Mouse (Mus musculus): ENCODE results near the gene Zbp1. TPM values are rescaled to one million over a fixed set of nuclear protein-coding genes. Genes with fewer than 3 reads are reported as not detected.

The Zbp1 gene
- polyA plus RNA-seq, 1 experiment from 2014 or later, result 1.0 TPM

- H3K4me2 ChIP-seq (ENCODE audit: low read depth, low read length), result no peak overlapping the region
- H3K4me3 ChIP-seq (ENCODE audit: low read depth, low read length), result no peak overlapping the region
- H3K9me3 ChIP-seq (replicated peaks; ENCODE audit: control insufficient read depth, low read length), result no peaks in the 10 kb centered on the region
- no peak overlapping the region for H3K9ac ChIP-seq (ENCODE audit: low read depth, low read length)
- H3K27me3 ChIP-seq (ENCODE audit: control insufficient read depth, insufficient read depth, low read depth, low read length), result 0 out of 2 replicates have a peak, but pooled peaks cover 2% of the 10 kb centered on the region
- no peaks in the 10 kb centered on the region for H3K36me3 ChIP-seq (ENCODE audit: control insufficient read depth, insufficient read depth)
- WGBS (ENCODE audit: insufficient replicate concordance), result 44% methylated on average over 11 of the region's 11 CpGs
- no peak overlapping the region for H3K27ac ChIP-seq (ENCODE audit: low read length)
- no peak for ATAC-seq (ENCODE audit: low read depth)
- no peaks in the 10 kb centered on the region; the same call in 1 of the 2 replicates for H3K4me1 ChIP-seq (ENCODE audit: control insufficient read depth, low read depth, low read length)
Measured at GRCm38 (mm10) chr2:173184475-173185080, 34.1 kb downstream of the Zbp1 start.

GRCm38 (mm10) chr2:173183836-173184460 lies 34.8 kb downstream of the Zbp1 start:
- Histone ChIP-seq H3K27me3 (ENCODE audit: control insufficient read depth, insufficient read depth, low read depth, low read length) (0 out of 2 replicates have a peak, but pooled peaks cover 2% of the 10 kb centered on the region), H3K36me3 (ENCODE audit: control insufficient read depth, insufficient read depth) (no peaks in the 10 kb centered on the region), H3K27ac (ENCODE audit: low read length) (no peak overlapping the region), H3K9me3 (replicated peaks; ENCODE audit: control insufficient read depth, low read length) (no peaks in the 10 kb centered on the region), H3K9ac (ENCODE audit: low read depth, low read length) (no peak overlapping the region), H3K4me2 (ENCODE audit: low read depth, low read length) (no peak overlapping the region), H3K4me3 (ENCODE audit: low read depth, low read length) (no peak overlapping the region), H3K4me1 (ENCODE audit: control insufficient read depth, low read depth, low read length) (no peaks in the 10 kb centered on the region; the same call in 1 of the 2 replicates)
- WGBS (ENCODE audit: insufficient replicate concordance), result 5% methylated on average over 8 of the region's 8 CpGs
- ATAC-seq (ENCODE audit: low read depth), result peak; percentile 25; the same call in 1 of the 2 replicates

- Histone ChIP-seq H3K4me1 (ENCODE audit: control insufficient read depth, low read depth, low read length) (no peaks in the 10 kb centered on the region; the same call in 1 of the 2 replicates), H3K9me3 (replicated peaks; ENCODE audit: control insufficient read depth, low read length) (no peaks in the 10 kb centered on the region), H3K36me3 (ENCODE audit: control insufficient read depth, insufficient read depth) (no peaks in the 10 kb centered on the region), H3K27me3 (ENCODE audit: control insufficient read depth, insufficient read depth, low read depth, low read length) (0 out of 2 replicates have a peak, but pooled peaks cover 2% of the 10 kb centered on the region), H3K27ac (ENCODE audit: low read length) (no peak overlapping the region), H3K9ac (ENCODE audit: low read depth, low read length) (no peak overlapping the region), H3K4me3 (ENCODE audit: low read depth, low read length) (no peak overlapping the region), H3K4me2 (ENCODE audit: low read depth, low read length) (no peak overlapping the region)
- 72% methylated on average over 10 of the region's 10 CpGs for WGBS (ENCODE audit: insufficient replicate concordance)
- no peak for ATAC-seq (ENCODE audit: low read depth)
Measured at GRCm38 (mm10) chr2:173183311-173183710, 35.4 kb downstream of the Zbp1 start.

GRCm38 (mm10) chr2:173182796-173183195 lies 35.9 kb downstream of the Zbp1 start:
- Histone ChIP-seq H3K36me3 (ENCODE audit: control insufficient read depth, insufficient read depth) (no peaks in the 10 kb centered on the region), H3K27ac (ENCODE audit: low read length) (no peak overlapping the region), H3K27me3 (ENCODE audit: control insufficient read depth, insufficient read depth, low read depth, low read length) (0 out of 2 replicates have a peak, but pooled peaks cover 2% of the 10 kb centered on the region), H3K9me3 (replicated peaks; ENCODE audit: control insufficient read depth, low read length) (no peaks in the 10 kb centered on the region), H3K9ac (ENCODE audit: low read depth, low read length) (no peak overlapping the region), H3K4me3 (ENCODE audit: low read depth, low read length) (no peak overlapping the region), H3K4me2 (ENCODE audit: low read depth, low read length) (no peak overlapping the region), H3K4me1 (ENCODE audit: control insufficient read depth, low read depth, low read length) (no peaks in the 10 kb centered on the region; the same call in 1 of the 2 replicates)
- no peak for ATAC-seq (ENCODE audit: low read depth)
- WGBS (ENCODE audit: insufficient replicate concordance), result 50% methylated on average over 7 of the region's 7 CpGs

- Histone ChIP-seq H3K27ac (ENCODE audit: low read length) (no peak overlapping the region), H3K9me3 (replicated peaks; ENCODE audit: control insufficient read depth, low read length) (no peaks in the 10 kb centered on the region), H3K4me2 (ENCODE audit: low read depth, low read length) (no peak overlapping the region), H3K4me1 (ENCODE audit: control insufficient read depth, low read depth, low read length) (no peaks in the 10 kb centered on the region), H3K4me3 (ENCODE audit: low read depth, low read length) (no peak overlapping the region), H3K9ac (ENCODE audit: low read depth, low read length) (no peak overlapping the region), H3K27me3 (ENCODE audit: control insufficient read depth, insufficient read depth, low read depth, low read length) (0 out of 2 replicates have a peak, but pooled peaks cover 2% of the 10 kb centered on the region), H3K36me3 (ENCODE audit: control insufficient read depth, insufficient read depth) (no peaks in the 10 kb centered on the region)
- 68% methylated on average over 7 of the region's 7 CpGs for WGBS (ENCODE audit: insufficient replicate concordance)
- no peak for ATAC-seq (ENCODE audit: low read depth)
Measured at GRCm38 (mm10) chr2:173181901-173182300, 36.8 kb downstream of the Zbp1 start.

- 41% methylated on average over 4 of the region's 5 CpGs for WGBS (ENCODE audit: insufficient replicate concordance)
- no peak overlapping the region for H3K4me2 ChIP-seq (ENCODE audit: low read depth, low read length)
- H3K36me3 ChIP-seq (ENCODE audit: control insufficient read depth, insufficient read depth), result no peaks in the 10 kb centered on the region
- H3K9ac ChIP-seq (ENCODE audit: low read depth, low read length), result no peak overlapping the region
- no peak for ATAC-seq (ENCODE audit: low read depth)
- 0 out of 2 replicates have a peak, but pooled peaks cover 2% of the 10 kb centered on the region for H3K27me3 ChIP-seq (ENCODE audit: control insufficient read depth, insufficient read depth, low read depth, low read length)
- no peak overlapping the region for H3K27ac ChIP-seq (ENCODE audit: low read length)
- no peak overlapping the region for H3K4me3 ChIP-seq (ENCODE audit: low read depth, low read length)
- no peaks in the 10 kb centered on the region for H3K4me1 ChIP-seq (ENCODE audit: control insufficient read depth, low read depth, low read length)
- H3K9me3 ChIP-seq (replicated peaks; ENCODE audit: control insufficient read depth, low read length), result no peaks in the 10 kb centered on the region
Measured at GRCm38 (mm10) chr2:173181486-173181885, 37.2 kb downstream of the Zbp1 start.

DNA sequence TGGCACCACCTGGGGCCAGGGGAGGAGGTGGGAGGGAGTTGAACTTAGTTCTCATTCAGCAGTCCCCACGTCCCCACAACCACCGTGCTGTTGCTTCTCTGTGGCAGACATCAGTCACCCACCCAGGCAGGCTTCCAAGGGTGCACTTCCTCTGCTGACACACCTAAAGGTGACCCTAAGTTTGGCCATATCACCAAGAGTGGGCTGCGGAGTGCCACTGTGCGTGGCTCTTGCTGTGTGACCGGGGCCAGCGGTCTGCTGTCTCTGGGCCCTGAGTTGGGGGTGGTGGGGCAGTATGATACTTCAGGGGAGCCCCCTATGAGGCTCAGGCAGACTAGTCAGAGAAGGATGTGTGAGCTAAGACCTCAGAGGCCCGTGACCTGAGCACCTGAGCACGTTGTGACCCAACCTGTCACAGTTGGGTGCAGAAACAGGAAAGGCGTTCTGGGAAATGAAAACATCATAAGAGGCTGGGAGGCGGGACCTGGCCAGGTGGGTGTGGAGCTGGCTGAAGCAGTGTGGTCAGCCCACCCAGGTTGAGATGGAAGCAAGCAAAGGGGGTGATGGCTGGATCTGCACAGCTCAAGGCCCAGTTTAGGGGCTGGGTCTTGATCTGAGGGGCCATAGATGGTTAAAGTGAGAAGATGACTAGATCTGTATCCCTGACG lies 37.9 kb downstream of the Zbp1 start:
- H3K27me3 ChIP-seq (ENCODE audit: control insufficient read depth, insufficient read depth, low read depth, low read length), result 0 out of 2 replicates have a peak, but pooled peaks cover 2% of the 10 kb centered on the region
- no peak for ATAC-seq (ENCODE audit: low read depth)

DNA sequence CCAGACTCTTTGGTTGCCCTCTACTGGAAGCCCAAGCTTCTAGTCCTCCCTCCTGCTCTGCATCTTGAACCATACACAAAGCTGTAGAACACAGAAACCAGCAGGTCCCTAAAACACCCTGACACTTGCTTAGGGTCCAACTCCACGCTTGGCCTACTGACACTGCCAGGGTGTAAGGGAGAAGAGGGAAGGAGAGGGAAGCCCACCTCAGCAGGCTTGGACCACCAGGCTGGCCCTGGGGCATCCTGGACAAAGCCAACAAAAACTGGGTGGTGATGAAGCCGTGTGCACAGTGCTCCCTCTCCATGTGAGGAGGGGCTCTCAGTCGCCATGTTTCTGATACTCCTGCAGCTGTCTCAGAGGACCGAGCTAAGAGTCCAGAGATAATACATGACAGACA lies 38.7 kb downstream of the Zbp1 start:
- Histone ChIP-seq H3K36me3 (ENCODE audit: control insufficient read depth, insufficient read depth) (no peaks in the 10 kb centered on the region), H3K9me3 (replicated peaks; ENCODE audit: control insufficient read depth, low read length) (0 out of 2 replicates have a peak, but pooled peaks cover 2% of the 10 kb centered on the region), H3K27ac (ENCODE audit: low read length) (no peak overlapping the region), H3K27me3 (ENCODE audit: control insufficient read depth, insufficient read depth, low read depth, low read length) (0 out of 2 replicates have a peak, but pooled peaks cover 2% of the 10 kb centered on the region), H3K4me2 (ENCODE audit: low read depth, low read length) (no peak overlapping the region), H3K4me3 (ENCODE audit: low read depth, low read length) (no peak overlapping the region), H3K9ac (ENCODE audit: low read depth, low read length) (no peak overlapping the region), H3K4me1 (ENCODE audit: control insufficient read depth, low read depth, low read length) (no peaks in the 10 kb centered on the region)
- no peak for ATAC-seq (ENCODE audit: low read depth)
- 43% methylated on average over 4 of the region's 4 CpGs for WGBS (ENCODE audit: insufficient replicate concordance)

More for the DNA sequence above, 37.9 kb downstream of the Zbp1 start:
- Histone ChIP-seq H3K4me1 (ENCODE audit: control insufficient read depth, low read depth, low read length) (no peaks in the 10 kb centered on the region), H3K4me3 (ENCODE audit: low read depth, low read length) (no peak overlapping the region), H3K27ac (ENCODE audit: low read length) (no peak overlapping the region), H3K4me2 (ENCODE audit: low read depth, low read length) (no peak overlapping the region), H3K9ac (ENCODE audit: low read depth, low read length) (no peak overlapping the region), H3K9me3 (replicated peaks; ENCODE audit: control insufficient read depth, low read length) (no peaks in the 10 kb centered on the region), H3K36me3 (ENCODE audit: control insufficient read depth, insufficient read depth) (no peaks in the 10 kb centered on the region)
- WGBS (ENCODE audit: insufficient replicate concordance), result 58% methylated on average over 11 of the region's 11 CpGs
